Mouse (Mus musculus) cerebellum, postnatal 10 days (tissue): ENCODE results near the gene Gm21149.
"Not testable (repeated sequence)": the region's sequence is repeated elsewhere in the genome, so short reads cannot be mapped to it uniquely, and the experiment has no call there.

ENCODE experiments used
- DNase-seq, 2 experiments: peaks; one replicate each; pipeline ENCODE4 v3.0.0; 2021; ENCODE audit warnings: mixed read lengths in 2 of 2

Gene Gm21149

DNA sequence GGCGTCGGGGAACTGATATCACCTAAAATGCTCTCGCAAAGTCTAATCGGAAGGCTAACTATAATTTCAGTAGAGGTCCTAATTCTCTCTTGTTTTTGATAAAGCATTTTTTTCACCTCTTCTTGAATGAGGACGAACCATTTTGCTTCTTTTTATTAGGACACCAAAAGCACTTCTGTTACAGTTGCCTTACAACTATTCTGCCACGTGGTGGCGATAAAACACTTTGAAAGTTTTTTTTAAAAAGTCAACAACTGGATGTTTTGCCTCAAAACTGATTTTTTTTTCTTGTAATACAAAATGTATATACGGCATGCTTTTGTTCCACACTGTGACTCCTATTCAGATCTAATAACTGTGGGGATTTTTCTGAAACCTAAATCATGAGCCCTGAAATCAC lies 14.7 kb downstream of the Gm21149 start:
- not testable (repeated sequence) for DNase-seq

- DNase-seq = not testable (repeated sequence)
Measured at GRCm38 (mm10) chr5:15457865-15458571, 18.3 kb downstream of the Gm21149 start.
